Mouse (Mus musculus): ENCODE data around the gene Kcnj6.

Kcnj6 gene

GRCm38 (mm10) chr16:94997340-94997849, at the start of gene Kcnj6:
Gene Kcnj6, minus strand, starts transcription at chr16:94997701.
- Histone ChIP-seq H3K9me3 (ENCODE audit: low read length) (no peaks in the 10 kb centered on the region), H3K27me3 (ENCODE audit: insufficient read depth, low read length) (peaks cover 63% of the 10 kb centered on the region), H3K4me1 (replicated peaks; ENCODE audit: low read depth, low read length) (peaks cover 22% of the 10 kb centered on the region), H3K36me3 (ENCODE audit: insufficient read depth, low read length) (no peaks in the 10 kb centered on the region), H3K4me3 (replicated peaks; ENCODE audit: low read length) (peak within 1 kb of the TSS; percentile 76)
- TF ChIP-seq NANOG (IDR thresholded peaks at IDR 0.05; ENCODE audit: borderline replicate concordance, low read length) (no peak), POU5F1 (IDR thresholded peaks at IDR 0.05; ENCODE audit: borderline replicate concordance, low read length) (no peak), CTCF (conservative IDR thresholded peaks at IDR 0.05; ENCODE audit: low read length) (no peak; the same call in 1 of the 2 replicates)

- no peaks in the 10 kb centered on the region for H3K36me3 ChIP-seq (ENCODE audit: insufficient read depth, low read length)
- no peaks in the 10 kb centered on the region for H3K9me3 ChIP-seq (ENCODE audit: low read length)
- no peaks in the 10 kb centered on the region for H3K27me3 ChIP-seq (ENCODE audit: insufficient read depth, low read length)
- no peaks in the 10 kb centered on the region for H3K4me1 ChIP-seq (replicated peaks; ENCODE audit: low read depth, low read length)
- H3K4me3 ChIP-seq (replicated peaks; ENCODE audit: low read length): no peak overlapping the region
- TF ChIP-seq CTCF (conservative IDR thresholded peaks at IDR 0.05; ENCODE audit: low read length) (no peak), NANOG (IDR thresholded peaks at IDR 0.05; ENCODE audit: borderline replicate concordance, low read length) (no peak), POU5F1 (IDR thresholded peaks at IDR 0.05; ENCODE audit: borderline replicate concordance, low read length) (no peak)
Measured at GRCm38 (mm10) chr16:95009937-95010336, 12.4 kb upstream of the Kcnj6 start.

GRCm38 (mm10) chr16:95004599-95004998, 7.1 kb upstream of the Kcnj6 start:
- Histone ChIP-seq H3K9me3 (ENCODE audit: low read length) (no peaks in the 10 kb centered on the region), H3K36me3 (ENCODE audit: insufficient read depth, low read length) (no peaks in the 10 kb centered on the region), H3K4me3 (replicated peaks; ENCODE audit: low read length) (no peak overlapping the region), H3K27me3 (ENCODE audit: insufficient read depth, low read length) (peaks cover 18% of the 10 kb centered on the region), H3K4me1 (replicated peaks; ENCODE audit: low read depth, low read length) (no peaks in the 10 kb centered on the region)
- TF ChIP-seq POU5F1 (IDR thresholded peaks at IDR 0.05; ENCODE audit: borderline replicate concordance, low read length): no peak
- TF ChIP-seq CTCF (conservative IDR thresholded peaks at IDR 0.05; ENCODE audit: low read length): no peak
- no peak for TF ChIP-seq NANOG (IDR thresholded peaks at IDR 0.05; ENCODE audit: borderline replicate concordance, low read length)

- Histone ChIP-seq H3K9me3 (ENCODE audit: low read length) (no peaks in the 10 kb centered on the region), H3K4me1 (replicated peaks; ENCODE audit: low read depth, low read length) (peaks cover 22% of the 10 kb centered on the region), H3K36me3 (ENCODE audit: insufficient read depth, low read length) (no peaks in the 10 kb centered on the region), H3K4me3 (replicated peaks; ENCODE audit: low read length) (no peak overlapping the region), H3K27me3 (ENCODE audit: insufficient read depth, low read length) (peaks cover 62% of the 10 kb centered on the region)
- TF ChIP-seq NANOG (IDR thresholded peaks at IDR 0.05; ENCODE audit: borderline replicate concordance, low read length): no peak
- no peak for TF ChIP-seq POU5F1 (IDR thresholded peaks at IDR 0.05; ENCODE audit: borderline replicate concordance, low read length)
Measured at GRCm38 (mm10) chr16:94999551-94999950, 2.0 kb upstream of the Kcnj6 start.

GRCm38 (mm10) chr16:94999019-94999418, 1.5 kb upstream of the Kcnj6 start:
- no peak for TF ChIP-seq NANOG (IDR thresholded peaks at IDR 0.05; ENCODE audit: borderline replicate concordance, low read length)
- TF ChIP-seq CTCF (conservative IDR thresholded peaks at IDR 0.05; ENCODE audit: low read length): no peak
- TF ChIP-seq POU5F1 (IDR thresholded peaks at IDR 0.05; ENCODE audit: borderline replicate concordance, low read length): no peak
- Histone ChIP-seq H3K36me3 (ENCODE audit: insufficient read depth, low read length) (no peaks in the 10 kb centered on the region), H3K27me3 (ENCODE audit: insufficient read depth, low read length) (peaks cover 62% of the 10 kb centered on the region), H3K4me1 (replicated peaks; ENCODE audit: low read depth, low read length) (peaks cover 22% of the 10 kb centered on the region), H3K9me3 (ENCODE audit: low read length) (no peaks in the 10 kb centered on the region), H3K4me3 (replicated peaks; ENCODE audit: low read length) (no peak overlapping the region)

GRCm38 (mm10) chr16:94996791-94997281, 665 bp downstream of the Kcnj6 start:
- peaks cover 22% of the 10 kb centered on the region for H3K4me1 ChIP-seq (replicated peaks; ENCODE audit: low read depth, low read length)
- H3K4me3 ChIP-seq (replicated peaks; ENCODE audit: low read length): peak overlapping the region; percentile 76
- peaks cover 63% of the 10 kb centered on the region for H3K27me3 ChIP-seq (ENCODE audit: insufficient read depth, low read length)
- no peaks in the 10 kb centered on the region for H3K9me3 ChIP-seq (ENCODE audit: low read length)
- TF ChIP-seq POU5F1 (IDR thresholded peaks at IDR 0.05; ENCODE audit: borderline replicate concordance, low read length): no peak
- no peak for TF ChIP-seq CTCF (conservative IDR thresholded peaks at IDR 0.05; ENCODE audit: low read length)
- no peak for TF ChIP-seq NANOG (IDR thresholded peaks at IDR 0.05; ENCODE audit: borderline replicate concordance, low read length)
- H3K36me3 ChIP-seq (ENCODE audit: insufficient read depth, low read length): no peaks in the 10 kb centered on the region

GRCm38 (mm10) chr16:94995542-94996131, 1.9 kb downstream of the Kcnj6 start:
- H3K4me1 ChIP-seq (replicated peaks; ENCODE audit: low read depth, low read length): peaks cover 22% of the 10 kb centered on the region
- peak overlapping the region; percentile 51; the same call in 1 of the 2 replicates for H3K4me3 ChIP-seq (replicated peaks; ENCODE audit: low read length)
- H3K36me3 ChIP-seq (ENCODE audit: insufficient read depth, low read length): no peaks in the 10 kb centered on the region
- peaks cover 61% of the 10 kb centered on the region for H3K27me3 ChIP-seq (ENCODE audit: insufficient read depth, low read length)
- no peak for TF ChIP-seq POU5F1 (IDR thresholded peaks at IDR 0.05; ENCODE audit: borderline replicate concordance, low read length)
- TF ChIP-seq CTCF (conservative IDR thresholded peaks at IDR 0.05; ENCODE audit: low read length): no peak
- TF ChIP-seq NANOG (IDR thresholded peaks at IDR 0.05; ENCODE audit: borderline replicate concordance, low read length): no peak
- no peaks in the 10 kb centered on the region for H3K9me3 ChIP-seq (ENCODE audit: low read length)

- TF ChIP-seq CTCF (conservative IDR thresholded peaks at IDR 0.05; ENCODE audit: low read length) (no peak), NANOG (IDR thresholded peaks at IDR 0.05; ENCODE audit: borderline replicate concordance, low read length) (no peak), POU5F1 (IDR thresholded peaks at IDR 0.05; ENCODE audit: borderline replicate concordance, low read length) (no peak)
Measured at GRCm38 (mm10) chr16:94994924-94995323, 2.6 kb downstream of the Kcnj6 start.

More at GRCm38 (mm10) chr16:94994924-94995323, 2.6 kb downstream of the Kcnj6 start:
- no peaks in the 10 kb centered on the region for H3K36me3 ChIP-seq (ENCODE audit: insufficient read depth, low read length)
- H3K4me1 ChIP-seq (replicated peaks; ENCODE audit: low read depth, low read length): peaks cover 22% of the 10 kb centered on the region
- H3K9me3 ChIP-seq (ENCODE audit: low read length): no peaks in the 10 kb centered on the region
- no peak overlapping the region for H3K4me3 ChIP-seq (replicated peaks; ENCODE audit: low read length)
- peaks cover 58% of the 10 kb centered on the region for H3K27me3 ChIP-seq (ENCODE audit: insufficient read depth, low read length)

Measured in E14TG2a.4 (cell line).